Mouse (Mus musculus) G1E (cell line): ENCODE data around the gene Znrf4. TPM values are rescaled to one million over a fixed set of nuclear protein-coding genes. Genes with fewer than 3 reads are reported as not detected.
A peak's percentile ranks its signal among the peaks of the same experiment; 100 is the strongest.

Experiments
- ATAC-seq: 2 replicates; pipeline ENCODE4 v1.8.0; 2016; ENCODE audit warnings: mild to moderate bottlenecking; ENCODE audit not compliant: insufficient number of reproducible peaks, poor library complexity, low FRiP score, severe bottlenecking; ENCODE audit errors: extremely low read depth
- DNase-seq: peaks from one replicate; pipeline ENCODE4 v3.0.0; 2012; ENCODE audit warnings: low spot score
- H3K27me3 ChIP-seq: 2 replicates; pipeline ENCODE4 v1.6.1; 2012; ENCODE audit warnings: mild to moderate bottlenecking, low read length, inconsistent platforms; ENCODE audit not compliant: insufficient read depth
- H3K36me3 ChIP-seq: replicated peaks from 2 replicates; pipeline ENCODE3; 2012; ENCODE audit warnings: mild to moderate bottlenecking, inconsistent platforms
- H3K4me1 ChIP-seq: 2 replicates; pipeline ENCODE4 v1.6.1; 2012; ENCODE audit warnings: low read depth, low read length, inconsistent platforms, mixed read lengths; ENCODE audit not compliant: insufficient read depth
- H3K4me3 ChIP-seq: 2 replicates; pipeline ENCODE4 v1.5.1; 2012; ENCODE audit warnings: low read depth, mild to moderate bottlenecking, inconsistent platforms, low read length, moderate library complexity, mixed read lengths
- H3K9me3 ChIP-seq: replicated peaks from 2 replicates; pipeline ENCODE4 v1.6.1; 2012; ENCODE audit warnings: inconsistent platforms
- CTCF ChIP-seq: IDR thresholded peaks from 2 replicates; pipeline ENCODE4 v1.5.1; 2012; ENCODE audit warnings: low read depth, low read length, inconsistent platforms, mixed read lengths
- GATA1 ChIP-seq: IDR thresholded peaks from 2 replicates; pipeline ENCODE4 v1.6.1; 2012; ENCODE audit warnings: borderline replicate concordance, low read length, inconsistent platforms, mixed read lengths
- GATA2 ChIP-seq: IDR thresholded peaks from 2 replicates; pipeline ENCODE4 v1.6.1; 2012; ENCODE audit warnings: low read depth, low read length, inconsistent platforms, borderline replicate concordance
- POLR2AphosphoS5 ChIP-seq: IDR thresholded peaks from 2 replicates; pipeline ENCODE4 v1.6.1; 2012; ENCODE audit warnings: low read depth, low read length, inconsistent platforms; ENCODE audit not compliant: insufficient replicate concordance
- TAL1 ChIP-seq: conservative IDR thresholded peaks from 2 replicates; pipeline ENCODE4 v1.6.1; 2012; ENCODE audit warnings: low read depth, low read length, inconsistent platforms, mixed read lengths
- polyA plus RNA-seq: library from polyadenylated mRNA; stranded (reverse); fragments of >175 nt; gene quantifications from 2 replicates; pipeline ENCODE4 v1.2.3, GENCODE M21; 2012
- total RNA-seq, 2 experiments: library from RNA; stranded (forward) in 1 of 2; stranded (reverse) in 1 of 2; fragments of 200-1000 nt in 1 of 2; fragments of >200 nt in 1 of 2; fragmentation: Nextera tagmentation in 1 of 2; gene quantifications; 2 replicates each; pipeline ENCODE4 v1.2.3; 2014 to 2017

Znrf4 gene
- total and polyA plus RNA-seq, 3 experiments = not detected

GRCm38 (mm10) chr17:56472733-56473610, 39.3 kb downstream of the Znrf4 start:
- Histone ChIP-seq H3K36me3 (no peaks in the 10 kb centered on the region), H3K9me3 (peaks cover 38% of the 10 kb centered on the region), H3K4me1 (peaks cover 72% of the 10 kb centered on the region), H3K27me3 (peaks cover 92% of the 10 kb centered on the region), H3K4me3 (peak overlapping the region; percentile 71)
- TF ChIP-seq GATA2 (no peak), POLR2AphosphoS5 (no peak), GATA1 (no peak), TAL1 (no peak), CTCF (no peak)
- DNase-seq (peak; percentile 76), ATAC-seq (peak; percentile 73)

DNA sequence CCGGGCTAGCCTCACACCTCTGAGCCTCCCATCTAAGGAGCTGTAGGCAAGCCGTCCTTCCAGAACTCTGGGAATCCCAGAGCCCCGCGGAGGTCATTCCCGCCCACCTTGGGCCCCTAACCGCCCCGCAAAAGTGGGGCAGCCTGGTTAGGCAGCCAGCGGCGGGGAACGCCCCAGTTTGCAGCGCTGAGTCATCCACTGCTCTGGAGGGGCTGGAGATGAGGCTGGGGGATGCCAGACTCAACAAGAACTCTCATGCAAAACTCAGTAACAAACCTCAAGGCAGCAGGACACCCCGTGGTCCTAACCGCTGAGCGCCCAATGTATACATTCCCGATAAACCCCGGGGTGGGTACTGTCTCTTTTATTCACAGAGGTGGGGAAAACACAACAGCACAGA, 40.1 kb downstream of the Znrf4 start:
- DNase-seq = peak; percentile 56
- TF ChIP-seq POLR2AphosphoS5 = no peak
- no peak for ATAC-seq
- H3K27me3 ChIP-seq = peaks cover 88% of the 10 kb centered on the region
- no peaks in the 10 kb centered on the region for H3K36me3 ChIP-seq
- peak overlapping the region; percentile 71; the same call in 1 of the 2 replicates for H3K4me3 ChIP-seq
- peaks cover 76% of the 10 kb centered on the region for H3K4me1 ChIP-seq
- H3K9me3 ChIP-seq = peaks cover 38% of the 10 kb centered on the region

DNA sequence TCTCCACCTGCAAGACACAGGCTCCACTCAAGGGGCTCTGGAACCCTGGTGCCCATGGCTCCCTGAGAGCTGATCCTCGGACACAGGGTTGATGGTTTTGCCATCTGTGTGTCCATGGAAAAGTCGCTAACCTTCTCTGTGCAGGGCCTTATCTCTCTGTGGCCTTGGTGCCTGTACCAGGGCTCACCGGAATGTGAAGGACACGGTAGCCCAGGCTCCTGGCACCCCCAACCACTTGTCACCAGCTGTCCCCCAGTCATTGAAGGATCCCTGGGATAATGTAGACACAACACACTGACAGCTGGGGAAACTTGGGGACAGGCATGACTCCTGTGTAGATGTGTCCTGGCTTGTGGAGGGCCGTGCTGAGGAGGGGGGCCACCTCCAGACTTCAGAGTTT, 41.1 kb downstream of the Znrf4 start:
- TF ChIP-seq CTCF = no peak
- TF ChIP-seq TAL1 = no peak
- TF ChIP-seq GATA2 = no peak
- no peak for TF ChIP-seq POLR2AphosphoS5
- TF ChIP-seq GATA1 = no peak
- H3K36me3 ChIP-seq = no peaks in the 10 kb centered on the region
- DNase-seq = no peak
- H3K4me1 ChIP-seq = peaks cover 76% of the 10 kb centered on the region
- no peak for ATAC-seq
- no peak overlapping the region for H3K4me3 ChIP-seq
- H3K9me3 ChIP-seq = peaks cover 31% of the 10 kb centered on the region
- peaks cover 83% of the 10 kb centered on the region for H3K27me3 ChIP-seq

DNA sequence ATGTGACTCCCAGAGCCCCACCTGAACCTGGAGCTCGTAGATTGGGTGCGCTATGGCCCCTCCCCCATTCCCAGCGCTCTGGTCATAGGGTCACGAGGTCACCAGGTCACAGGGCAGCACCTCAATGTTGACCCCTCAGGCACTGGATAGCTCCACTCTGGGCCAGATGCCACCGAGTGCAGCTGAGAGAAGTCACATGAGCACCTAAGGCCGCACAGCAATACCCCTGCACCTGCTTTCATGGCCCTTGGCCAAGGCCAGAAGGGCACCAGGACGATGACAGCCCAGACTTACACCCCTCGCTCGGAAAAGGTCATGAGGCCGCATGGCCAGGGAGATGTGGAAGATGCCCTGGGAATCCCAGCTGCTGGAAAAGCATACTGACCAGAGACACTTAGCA, 41.7 kb downstream of the Znrf4 start:
- no peak for ATAC-seq
- no peak for TF ChIP-seq CTCF
- peaks cover 76% of the 10 kb centered on the region for H3K4me1 ChIP-seq

GRCm38 (mm10) chr17:56470001-56470436, 42.2 kb downstream of the Znrf4 start:
- H3K27me3 ChIP-seq = peaks cover 78% of the 10 kb centered on the region
- H3K36me3 ChIP-seq = no peaks in the 10 kb centered on the region
- ATAC-seq (no peak), DNase-seq (no peak)
- peaks cover 77% of the 10 kb centered on the region for H3K4me1 ChIP-seq
- peaks cover 20% of the 10 kb centered on the region for H3K9me3 ChIP-seq
- no peak overlapping the region for H3K4me3 ChIP-seq
- no peak for TF ChIP-seq GATA2
- no peak for TF ChIP-seq GATA1
- no peak for TF ChIP-seq TAL1
- TF ChIP-seq POLR2AphosphoS5 = no peak
- no peak for TF ChIP-seq CTCF

More for the DNA sequence above, 41.7 kb downstream of the Znrf4 start:
- DNase-seq = no peak
- H3K9me3 ChIP-seq = peaks cover 26% of the 10 kb centered on the region
- no peaks in the 10 kb centered on the region for H3K36me3 ChIP-seq
- H3K27me3 ChIP-seq = peaks cover 78% of the 10 kb centered on the region
- H3K4me3 ChIP-seq = no peak overlapping the region

- Histone ChIP-seq H3K4me1 (peaks cover 76% of the 10 kb centered on the region), H3K36me3 (no peaks in the 10 kb centered on the region), H3K4me3 (no peak overlapping the region; the same call in 1 of the 2 replicates), H3K9me3 (peaks cover 13% of the 10 kb centered on the region), H3K27me3 (peaks cover 78% of the 10 kb centered on the region)
- TF ChIP-seq CTCF (no peak), TAL1 (no peak), POLR2AphosphoS5 (no peak), GATA1 (no peak), GATA2 (no peak)
- no peak for DNase-seq
- ATAC-seq = no peak
These were observed 43.0 kb downstream of the Znrf4 start for GRCm38 (mm10) chr17:56469275-56469674.
